Mouse (Mus musculus): ENCODE results near the gene Osbpl8. TPM values are rescaled to one million over a fixed set of nuclear protein-coding genes. Genes with fewer than 3 reads are reported as not detected.
"Not testable (repeated sequence)": the region's sequence is repeated elsewhere in the genome, so short reads cannot be mapped to it uniquely, and the experiment has no call there.

The Osbpl8 gene
- polyA plus RNA-seq, 1 experiment from 2014 or later, result 20.5 TPM

- no peak for ATAC-seq (replicated peaks; ENCODE audit: insufficient number of reproducible peaks, low FRiP score, low TSS enrichment)
- Histone ChIP-seq H3K27ac (ENCODE audit: low read depth, low read length) (no peak overlapping the region), H3K9ac (ENCODE audit: low read depth, low read length) (no peak overlapping the region), H3K9me3 (replicated peaks; ENCODE audit: control insufficient read depth, low read length) (no peaks in the 10 kb centered on the region), H3K36me3 (ENCODE audit: control insufficient read depth, insufficient read depth, low read length) (no peaks in the 10 kb centered on the region), H3K27me3 (ENCODE audit: control insufficient read depth, insufficient read depth, low read length) (no peaks in the 10 kb centered on the region), H3K4me1 (ENCODE audit: control insufficient read depth, insufficient read depth, low read length) (no peaks in the 10 kb centered on the region), H3K4me3 (ENCODE audit: low read depth, low read length) (no peak overlapping the region), H3K4me2 (no peak overlapping the region)
- whole genome bisulfite sequencing (ENCODE audit: insufficient replicate concordance), result 83% methylated on average over 10 of the region's 10 CpGs
Observed at GRCm38 (mm10) chr10:111127388-111127787, 37.2 kb upstream of the Osbpl8 start.

GRCm38 (mm10) chr10:111128493-111128892 lies 36.1 kb upstream of the Osbpl8 start:
- Histone ChIP-seq H3K4me1 (ENCODE audit: control insufficient read depth, insufficient read depth, low read length) (no peaks in the 10 kb centered on the region), H3K27ac (ENCODE audit: low read depth, low read length) (no peak overlapping the region), H3K4me3 (ENCODE audit: low read depth, low read length) (no peak overlapping the region), H3K4me2 (no peak overlapping the region), H3K36me3 (ENCODE audit: control insufficient read depth, insufficient read depth, low read length) (no peaks in the 10 kb centered on the region), H3K9ac (ENCODE audit: low read depth, low read length) (no peak overlapping the region), H3K27me3 (ENCODE audit: control insufficient read depth, insufficient read depth, low read length) (no peaks in the 10 kb centered on the region), H3K9me3 (replicated peaks; ENCODE audit: control insufficient read depth, low read length) (no peaks in the 10 kb centered on the region)
- no peak for ATAC-seq (replicated peaks; ENCODE audit: insufficient number of reproducible peaks, low FRiP score, low TSS enrichment)
- WGBS (ENCODE audit: insufficient replicate concordance), result 70% methylated on average over 3 of the region's 3 CpGs

- no peaks in the 10 kb centered on the region for H3K9me3 ChIP-seq (replicated peaks; ENCODE audit: control insufficient read depth, low read length)
- ATAC-seq (replicated peaks; ENCODE audit: insufficient number of reproducible peaks, low FRiP score, low TSS enrichment), result no peak
- H3K27ac ChIP-seq (ENCODE audit: low read depth, low read length), result no peak overlapping the region
- no peaks in the 10 kb centered on the region for H3K27me3 ChIP-seq (ENCODE audit: control insufficient read depth, insufficient read depth, low read length)
- WGBS (ENCODE audit: insufficient replicate concordance), result 88% methylated on average over 15 of the region's 15 CpGs
- H3K4me2 ChIP-seq, result no peak overlapping the region
- no peaks in the 10 kb centered on the region for H3K4me1 ChIP-seq (ENCODE audit: control insufficient read depth, insufficient read depth, low read length)
- no peak overlapping the region for H3K9ac ChIP-seq (ENCODE audit: low read depth, low read length)
- H3K4me3 ChIP-seq (ENCODE audit: low read depth, low read length), result no peak overlapping the region
- H3K36me3 ChIP-seq (ENCODE audit: control insufficient read depth, insufficient read depth, low read length), result no peaks in the 10 kb centered on the region
Observed at GRCm38 (mm10) chr10:111129867-111130620, 34.5 kb upstream of the Osbpl8 start.

- Histone ChIP-seq H3K9me3 (replicated peaks; ENCODE audit: control insufficient read depth, low read length) (no peaks in the 10 kb centered on the region), H3K4me3 (ENCODE audit: low read depth, low read length) (no peak overlapping the region), H3K4me2 (no peak overlapping the region), H3K27me3 (ENCODE audit: control insufficient read depth, insufficient read depth, low read length) (no peaks in the 10 kb centered on the region), H3K4me1 (ENCODE audit: control insufficient read depth, insufficient read depth, low read length) (no peaks in the 10 kb centered on the region), H3K36me3 (ENCODE audit: control insufficient read depth, insufficient read depth, low read length) (no peaks in the 10 kb centered on the region), H3K9ac (ENCODE audit: low read depth, low read length) (no peak overlapping the region), H3K27ac (ENCODE audit: low read depth, low read length) (no peak overlapping the region)
- WGBS (ENCODE audit: insufficient replicate concordance), result 69% methylated on average over 3 of the region's 3 CpGs
- ATAC-seq (replicated peaks; ENCODE audit: insufficient number of reproducible peaks, low FRiP score, low TSS enrichment), result no peak
Observed at GRCm38 (mm10) chr10:111130872-111131271, 33.7 kb upstream of the Osbpl8 start.

- Histone ChIP-seq H3K36me3 (ENCODE audit: control insufficient read depth, insufficient read depth, low read length) (no peaks in the 10 kb centered on the region), H3K9ac (ENCODE audit: low read depth, low read length) (no peak overlapping the region), H3K4me1 (ENCODE audit: control insufficient read depth, insufficient read depth, low read length) (no peaks in the 10 kb centered on the region), H3K27me3 (ENCODE audit: control insufficient read depth, insufficient read depth, low read length) (no peaks in the 10 kb centered on the region), H3K4me2 (no peak overlapping the region), H3K9me3 (replicated peaks; ENCODE audit: control insufficient read depth, low read length) (no peaks in the 10 kb centered on the region), H3K27ac (ENCODE audit: low read depth, low read length) (no peak overlapping the region), H3K4me3 (ENCODE audit: low read depth, low read length) (no peak overlapping the region)
- WGBS (ENCODE audit: insufficient replicate concordance), result 81% methylated on average over 5 of the region's 5 CpGs
- ATAC-seq (replicated peaks; ENCODE audit: insufficient number of reproducible peaks, low FRiP score, low TSS enrichment), result no peak
Observed at GRCm38 (mm10) chr10:111133271-111133670, 31.3 kb upstream of the Osbpl8 start.

GRCm38 (mm10) chr10:111133936-111134335 lies 30.6 kb upstream of the Osbpl8 start:
- H3K27me3 ChIP-seq (ENCODE audit: control insufficient read depth, insufficient read depth, low read length), result no peaks in the 10 kb centered on the region
- H3K36me3 ChIP-seq (ENCODE audit: control insufficient read depth, insufficient read depth, low read length), result no peaks in the 10 kb centered on the region
- no peak overlapping the region for H3K4me3 ChIP-seq (ENCODE audit: low read depth, low read length)
- H3K27ac ChIP-seq (ENCODE audit: low read depth, low read length), result no peak overlapping the region
- ATAC-seq (replicated peaks; ENCODE audit: insufficient number of reproducible peaks, low FRiP score, low TSS enrichment), result no peak
- no peak overlapping the region for H3K4me2 ChIP-seq
- H3K9me3 ChIP-seq (replicated peaks; ENCODE audit: control insufficient read depth, low read length), result no peaks in the 10 kb centered on the region
- WGBS (ENCODE audit: insufficient replicate concordance), result 87% methylated on average over 8 of the region's 8 CpGs
- no peak overlapping the region for H3K9ac ChIP-seq (ENCODE audit: low read depth, low read length)
- no peaks in the 10 kb centered on the region for H3K4me1 ChIP-seq (ENCODE audit: control insufficient read depth, insufficient read depth, low read length)

GRCm38 (mm10) chr10:111134412-111134957 lies 30.1 kb upstream of the Osbpl8 start:
- H3K36me3 ChIP-seq (ENCODE audit: control insufficient read depth, insufficient read depth, low read length), result no peaks in the 10 kb centered on the region
- H3K4me3 ChIP-seq (ENCODE audit: low read depth, low read length), result no peak overlapping the region
- no peak overlapping the region for H3K4me2 ChIP-seq
- H3K9me3 ChIP-seq (replicated peaks; ENCODE audit: control insufficient read depth, low read length), result no peaks in the 10 kb centered on the region
- no peak overlapping the region for H3K27ac ChIP-seq (ENCODE audit: low read depth, low read length)
- H3K27me3 ChIP-seq (ENCODE audit: control insufficient read depth, insufficient read depth, low read length), result no peaks in the 10 kb centered on the region
- no peak overlapping the region for H3K9ac ChIP-seq (ENCODE audit: low read depth, low read length)
- WGBS (ENCODE audit: insufficient replicate concordance), result 80% methylated on average over 9 of the region's 9 CpGs
- H3K4me1 ChIP-seq (ENCODE audit: control insufficient read depth, insufficient read depth, low read length), result 0 out of 2 replicates have a peak, but pooled peaks cover 2% of the 10 kb centered on the region
- ATAC-seq (replicated peaks; ENCODE audit: insufficient number of reproducible peaks, low FRiP score, low TSS enrichment), result no peak

- H3K36me3 ChIP-seq (ENCODE audit: control insufficient read depth, insufficient read depth, low read length); H3K4me2 ChIP-seq; H3K4me3 ChIP-seq (ENCODE audit: low read depth, low read length); H3K9ac ChIP-seq (ENCODE audit: low read depth, low read length); H3K9me3 ChIP-seq (replicated peaks; ENCODE audit: control insufficient read depth, low read length); ATAC-seq (replicated peaks; ENCODE audit: insufficient number of reproducible peaks, low FRiP score, low TSS enrichment); H3K4me1 ChIP-seq (ENCODE audit: control insufficient read depth, insufficient read depth, low read length); H3K27me3 ChIP-seq (ENCODE audit: control insufficient read depth, insufficient read depth, low read length); H3K27ac ChIP-seq (ENCODE audit: low read depth, low read length): not testable (repeated sequence)
- 71% methylated on average over 5 of the region's 5 CpGs for WGBS (ENCODE audit: insufficient replicate concordance)
Observed at GRCm38 (mm10) chr10:111136306-111136705, 28.2 kb upstream of the Osbpl8 start.

- no peak overlapping the region for H3K9ac ChIP-seq (ENCODE audit: low read depth, low read length)
- no peak overlapping the region for H3K4me3 ChIP-seq (ENCODE audit: low read depth, low read length)
- 81% methylated on average over 4 of the region's 4 CpGs for WGBS (ENCODE audit: insufficient replicate concordance)
- H3K9me3 ChIP-seq (replicated peaks; ENCODE audit: control insufficient read depth, low read length), result no peaks in the 10 kb centered on the region
- no peaks in the 10 kb centered on the region for H3K27me3 ChIP-seq (ENCODE audit: control insufficient read depth, insufficient read depth, low read length)
- ATAC-seq (replicated peaks; ENCODE audit: insufficient number of reproducible peaks, low FRiP score, low TSS enrichment), result no peak
- H3K4me1 ChIP-seq (ENCODE audit: control insufficient read depth, insufficient read depth, low read length), result 0 out of 2 replicates have a peak, but pooled peaks cover 5% of the 10 kb centered on the region
- H3K4me2 ChIP-seq, result no peak overlapping the region
- no peaks in the 10 kb centered on the region for H3K36me3 ChIP-seq (ENCODE audit: control insufficient read depth, insufficient read depth, low read length)
- no peak overlapping the region for H3K27ac ChIP-seq (ENCODE audit: low read depth, low read length)
Observed at GRCm38 (mm10) chr10:111137905-111138304, 26.6 kb upstream of the Osbpl8 start.

Data from heart, embryonic 11.5 days (tissue).